Mouse (Mus musculus) liver, adult 2 months (tissue): Measurements from ENCODE around the gene Ptgs1. TPM values are rescaled to one million over a fixed set of nuclear protein-coding genes. Genes with fewer than 3 reads are reported as not detected.

ENCODE experiments used
- DNase-seq: peaks from one replicate; pipeline ENCODE4 v3.0.0-alpha.2; 2011; ENCODE audit warnings: low read depth, low spot score; ENCODE audit errors: extremely low read depth
- H3K27ac ChIP-seq: fragments of 200-500 bp; replicated peaks from 2 replicates; pipeline ENCODE4 v1.5.1; 2012; ENCODE audit warnings: low read depth, mild to moderate bottlenecking, control low read depth, inconsistent platforms, low read length; ENCODE audit not compliant: insufficient read depth
- H3K27me3 ChIP-seq: fragments of 200-500 bp; 2 replicates; pipeline ENCODE4 v1.6.1; 2012; ENCODE audit warnings: mild to moderate bottlenecking, moderate library complexity, low read length, inconsistent platforms; ENCODE audit not compliant: control insufficient read depth, insufficient read depth
- H3K36me3 ChIP-seq: fragments of 200-500 bp; 2 replicates; pipeline ENCODE4 v1.6.1; 2012; ENCODE audit warnings: low read length, inconsistent platforms; ENCODE audit not compliant: control insufficient read depth, insufficient read depth
- H3K4me1 ChIP-seq: fragments of 200-500 bp; 2 replicates; pipeline ENCODE4 v1.6.1; 2011; ENCODE audit warnings: low read length; ENCODE audit not compliant: control insufficient read depth, insufficient read depth
- H3K4me3 ChIP-seq: fragments of 200-500 bp; 2 replicates; pipeline ENCODE4 v1.5.1; 2011; ENCODE audit warnings: low read depth, mild to moderate bottlenecking, control low read depth, low read length, moderate library complexity; ENCODE audit not compliant: insufficient read depth
- H3K79me2 ChIP-seq: fragments of 200-500 bp; 2 replicates; pipeline ENCODE4 v1.6.1; 2012; ENCODE audit warnings: inconsistent platforms, mild to moderate bottlenecking, low read length, moderate library complexity; ENCODE audit not compliant: control insufficient read depth, insufficient read depth
- H3K9ac ChIP-seq: fragments of 200-500 bp; 2 replicates; pipeline ENCODE4 v1.6.1; 2012; ENCODE audit warnings: low read depth, mild to moderate bottlenecking, control low read depth, inconsistent platforms, low read length
- CTCF ChIP-seq: fragments of 200-500 bp; IDR thresholded peaks from 2 replicates; pipeline ENCODE4 v1.5.1; 2011; ENCODE audit warnings: low read depth, low read length, control low read depth
- POLR2A ChIP-seq: fragments of 200-500 bp; IDR thresholded peaks from 2 replicates; pipeline ENCODE4 v1.6.1; 2011; ENCODE audit warnings: low read length, control low read depth; ENCODE audit not compliant: insufficient read depth; ENCODE audit errors: extremely low read depth
- WGBS: fragments of 180-500 bp; shearing (Covaris S2); methylation state at CpG from one replicate; pipeline ENCODE4 v1.1.7; 2018; 5-methylcytosine and 5-hydroxymethylcytosine counted together
- polyA plus RNA-seq: library from polyadenylated mRNA; depleted of rRNA; stranded (reverse); fragments of >200 nt; gene quantifications from 2 replicates; pipeline ENCODE4 v1.2.3, GENCODE M21; 2012
- total RNA-seq: library from RNA; depleted of rRNA; stranded (reverse); fragments of >200 nt; gene quantifications from 2 replicates; pipeline ENCODE4 v1.2.3, GENCODE M21; 2014

The Ptgs1 gene
- total and polyA plus RNA-seq, 2 experiments = 10.9 to 14.4 TPM

DNA sequence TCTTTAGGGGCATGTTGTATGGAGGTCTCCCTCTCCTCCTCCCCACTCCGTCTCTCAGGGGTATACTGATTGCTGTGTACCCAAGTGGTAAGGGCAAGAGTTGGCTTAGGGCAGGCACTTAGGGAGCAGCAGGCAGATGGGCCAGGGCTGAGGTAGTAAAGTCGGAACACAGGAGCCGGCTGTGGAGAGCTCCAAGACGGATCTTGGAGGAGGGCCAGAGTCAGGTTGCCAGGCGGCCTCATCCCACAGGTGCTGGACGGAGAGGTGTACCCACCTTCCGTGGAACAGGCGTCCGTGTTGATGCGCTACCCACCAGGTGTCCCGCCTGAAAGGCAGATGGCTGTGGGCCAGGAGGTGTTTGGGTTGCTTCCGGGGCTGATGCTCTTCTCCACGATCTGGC is 12.3 kb downstream of the Ptgs1 start:
- Histone ChIP-seq H3K27ac (no peak overlapping the region), H3K36me3 (peaks cover 5% of the 10 kb centered on the region; the same call in 1 of the 2 replicates), H3K79me2 (no peaks in the 10 kb centered on the region), H3K4me3 (no peak overlapping the region), H3K27me3 (no peaks in the 10 kb centered on the region), H3K4me1 (peaks cover 8% of the 10 kb centered on the region), H3K9ac (no peak overlapping the region)
- TF ChIP-seq CTCF = no peak
- no peak for TF ChIP-seq POLR2A
- 94% methylated on average over 13 of the region's 13 CpGs for WGBS
- DNase-seq = no peak

DNA sequence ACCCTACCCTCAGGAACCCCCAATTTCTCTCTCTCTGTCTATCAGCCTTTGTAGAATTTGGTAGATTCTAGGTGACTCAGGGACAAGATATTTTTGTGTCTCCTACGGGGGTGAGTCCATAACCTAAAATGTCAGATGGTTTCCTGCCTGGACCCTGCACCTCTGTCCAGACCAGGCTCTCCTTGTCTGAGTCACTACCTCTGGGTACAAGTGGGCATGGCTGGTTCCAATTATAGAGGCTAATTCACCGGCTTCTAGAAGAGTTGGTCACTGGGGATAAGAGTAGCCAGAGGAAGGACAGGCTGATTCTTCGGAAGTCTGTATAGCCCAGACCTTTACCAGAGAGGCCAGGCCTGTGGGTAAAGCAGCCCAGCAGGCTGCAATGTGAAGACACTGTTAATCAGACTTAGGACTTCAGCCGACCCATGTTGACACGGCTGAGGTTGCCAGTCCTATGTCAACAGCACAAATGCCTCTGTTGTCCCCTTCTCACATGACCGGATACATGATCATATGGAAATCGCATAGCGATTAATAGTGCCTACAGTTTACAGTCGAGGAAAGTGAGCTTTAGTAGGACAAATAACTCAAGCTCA is 13.2 kb downstream of the Ptgs1 start:
- 29% methylated on average over 9 of the region's 9 CpGs for WGBS
- no peak overlapping the region for H3K27ac ChIP-seq
- no peaks in the 10 kb centered on the region for H3K79me2 ChIP-seq
- no peak for TF ChIP-seq CTCF
- no peak for TF ChIP-seq POLR2A
- no peak overlapping the region for H3K9ac ChIP-seq
- no peaks in the 10 kb centered on the region for H3K27me3 ChIP-seq
- DNase-seq = peak; percentile 78
- H3K4me3 ChIP-seq = no peak overlapping the region
- H3K36me3 ChIP-seq = peaks cover 5% of the 10 kb centered on the region; the same call in 1 of the 2 replicates
- H3K4me1 ChIP-seq = peaks cover 8% of the 10 kb centered on the region

DNA sequence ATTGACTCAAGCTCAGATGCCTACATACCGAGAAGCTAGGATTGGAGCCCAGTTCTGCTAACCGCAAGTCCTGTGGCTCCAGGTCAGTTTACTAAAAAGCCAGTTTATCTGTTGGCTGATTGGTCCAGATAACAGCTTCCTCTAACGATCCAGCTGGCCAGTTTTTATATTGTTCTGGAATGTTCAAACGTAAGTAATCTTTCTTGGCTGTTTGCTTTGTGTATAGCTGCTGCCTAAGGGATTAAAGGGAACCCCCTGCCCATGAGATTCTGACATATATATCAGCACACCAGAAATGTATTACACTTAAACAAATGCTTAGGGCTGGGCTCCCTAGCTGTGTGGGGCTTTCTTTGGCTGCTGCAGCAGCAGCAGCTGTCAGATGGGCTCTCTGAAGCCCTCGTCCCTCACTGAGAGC is 13.7 kb downstream of the Ptgs1 start:
- H3K36me3 ChIP-seq = peaks cover 5% of the 10 kb centered on the region; the same call in 1 of the 2 replicates
- no peak for DNase-seq
- no peaks in the 10 kb centered on the region for H3K27me3 ChIP-seq
- H3K4me1 ChIP-seq = peaks cover 8% of the 10 kb centered on the region
- no peak overlapping the region for H3K4me3 ChIP-seq
- no peak overlapping the region for H3K9ac ChIP-seq
- H3K79me2 ChIP-seq = no peaks in the 10 kb centered on the region
- 24% methylated on average over 5 of the region's 5 CpGs for WGBS
- TF ChIP-seq CTCF (no peak), POLR2A (no peak)
- H3K27ac ChIP-seq = no peak overlapping the region

DNA sequence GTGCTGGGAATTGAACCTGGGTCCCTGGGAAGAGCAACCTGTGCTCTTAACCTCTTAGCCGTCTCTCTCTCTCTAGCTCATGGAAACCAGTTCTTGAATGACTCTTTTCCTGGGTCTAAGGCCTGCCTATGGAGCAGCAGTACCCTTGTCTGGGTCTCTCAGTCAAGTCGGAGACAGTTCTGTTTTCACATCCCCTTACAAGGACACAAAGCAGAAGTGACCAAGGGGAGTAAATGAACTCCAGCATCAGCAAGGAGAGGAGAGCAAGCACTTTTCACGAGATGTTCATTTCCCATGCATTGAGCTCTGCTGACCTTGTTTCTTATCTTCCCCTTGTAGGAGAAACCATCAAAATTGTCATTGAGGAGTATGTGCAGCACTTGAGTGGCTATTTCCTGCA is 14.5 kb downstream of the Ptgs1 start:
- peak; percentile 53 for DNase-seq
- Histone ChIP-seq H3K27ac (no peak overlapping the region), H3K9ac (no peak overlapping the region), H3K36me3 (peaks cover 5% of the 10 kb centered on the region; the same call in 1 of the 2 replicates), H3K27me3 (no peaks in the 10 kb centered on the region), H3K4me1 (peaks cover 8% of the 10 kb centered on the region), H3K4me3 (no peak overlapping the region), H3K79me2 (no peaks in the 10 kb centered on the region)
- 85% methylated on average over 3 of the region's 3 CpGs for WGBS
- TF ChIP-seq CTCF = no peak

DNA sequence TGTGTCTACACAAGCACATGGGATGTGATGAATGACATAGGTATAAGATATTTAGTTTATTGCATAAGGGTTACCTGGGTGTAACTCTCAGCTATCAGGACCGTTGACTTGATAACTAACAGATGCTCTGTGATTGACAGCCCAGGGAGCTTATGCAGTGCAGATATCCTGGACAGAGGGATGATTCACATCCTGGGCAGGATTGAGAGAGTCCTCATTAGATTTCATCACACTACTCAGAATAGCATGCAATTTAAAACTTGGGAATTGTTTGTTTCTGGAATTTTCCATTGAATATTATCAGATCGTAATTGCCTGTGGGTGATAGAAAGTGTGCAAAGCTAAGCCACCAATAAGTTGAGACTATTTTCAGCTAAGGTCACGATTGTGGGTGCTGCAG is 17.7 kb downstream of the Ptgs1 start:
- H3K9ac ChIP-seq = no peak overlapping the region
- peaks cover 8% of the 10 kb centered on the region for H3K4me1 ChIP-seq
- 73% methylated on average over 3 of the region's 3 CpGs for WGBS
- TF ChIP-seq CTCF (no peak), POLR2A (no peak)
- DNase-seq = no peak
- no peaks in the 10 kb centered on the region for H3K79me2 ChIP-seq
- H3K4me3 ChIP-seq = no peak overlapping the region
- no peak overlapping the region for H3K27ac ChIP-seq
- H3K27me3 ChIP-seq = no peaks in the 10 kb centered on the region
- H3K36me3 ChIP-seq = peaks cover 5% of the 10 kb centered on the region; the same call in 1 of the 2 replicates

DNA sequence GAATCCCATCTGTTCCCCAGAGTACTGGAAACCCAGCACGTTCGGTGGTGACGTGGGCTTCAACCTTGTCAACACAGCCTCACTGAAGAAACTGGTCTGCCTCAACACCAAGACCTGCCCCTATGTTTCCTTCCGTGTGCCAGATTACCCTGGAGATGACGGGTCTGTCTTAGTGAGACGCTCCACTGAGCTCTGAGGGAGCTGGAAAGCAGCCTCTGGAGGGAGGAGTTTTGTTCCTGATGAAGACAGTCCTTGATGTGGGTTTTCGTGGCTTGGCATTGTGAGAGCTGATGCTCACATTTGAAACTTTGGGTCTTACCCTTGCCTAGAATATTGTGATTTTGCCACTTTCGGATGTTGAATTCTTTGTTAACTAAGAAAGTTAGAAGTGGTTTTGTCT is 20.9 kb downstream of the Ptgs1 start:
- no peaks in the 10 kb centered on the region for H3K79me2 ChIP-seq
- H3K4me3 ChIP-seq = no peak overlapping the region
- 93% methylated on average over 8 of the region's 8 CpGs for WGBS
- DNase-seq = no peak
- H3K27ac ChIP-seq = no peak overlapping the region
- no peaks in the 10 kb centered on the region for H3K27me3 ChIP-seq
- no peak overlapping the region for H3K9ac ChIP-seq
- peaks cover 5% of the 10 kb centered on the region; the same call in 1 of the 2 replicates for H3K36me3 ChIP-seq
- H3K4me1 ChIP-seq = no peaks in the 10 kb centered on the region
- TF ChIP-seq CTCF (no peak), POLR2A (no peak)
